Mouse (Mus musculus) limb, embryonic 14.5 days (tissue): ENCODE measurements around the gene Trim12c. TPM values are rescaled to one million over a fixed set of nuclear protein-coding genes. Genes with fewer than 3 reads are reported as not detected.
"Not testable (repeated sequence)": the region's sequence is repeated elsewhere in the genome, so short reads cannot be mapped to it uniquely, and the experiment has no call there.

Experiments used
- ATAC-seq: fragments of 200-750 bp; cut with Nextera tagmentation; 2 replicates; pipeline ENCODE4 v1.8.0; 2017; ENCODE audit warnings: low read depth, moderate number of reproducible peaks, moderate TSS enrichment; ENCODE audit not compliant: low FRiP score
- DNase-seq: peaks from one replicate; pipeline ENCODE4 v3.0.0-alpha.2; 2015; ENCODE audit warnings: low spot score
- H3K27ac ChIP-seq: fragments of 300-500 bp; sonication (generic); replicated peaks from 2 replicates; pipeline ENCODE4 v1.5.1; 2014; ENCODE audit warnings: low read depth, mild to moderate bottlenecking, low read length, moderate library complexity, mixed read lengths
- H3K27me3 ChIP-seq: fragments of 300-500 bp; sonication (generic); 2 replicates; pipeline ENCODE4 v1.6.1; 2014; ENCODE audit warnings: low read length, mixed read lengths; ENCODE audit not compliant: control insufficient read depth, insufficient read depth
- H3K36me3 ChIP-seq: fragments of 300-500 bp; sonication (generic); 2 replicates; pipeline ENCODE4 v1.6.1; 2014; ENCODE audit warnings: mild to moderate bottlenecking, low read length, moderate library complexity, mixed read lengths; ENCODE audit not compliant: control insufficient read depth, insufficient read depth
- H3K4me1 ChIP-seq: fragments of 300-500 bp; sonication (generic); 2 replicates; pipeline ENCODE4 v1.6.1; 2014; ENCODE audit warnings: antibody characterized with exemption, low read length, mixed read lengths; ENCODE audit not compliant: control insufficient read depth, insufficient read depth
- H3K4me2 ChIP-seq: fragments of 300-500 bp; sonication (generic); replicated peaks from 2 replicates; pipeline ENCODE4 v1.6.1; 2014; ENCODE audit warnings: low read depth, mild to moderate bottlenecking, low read length, moderate library complexity; ENCODE audit not compliant: severe bottlenecking
- H3K4me3 ChIP-seq: fragments of 300-500 bp; sonication (generic); replicated peaks from 2 replicates; pipeline ENCODE4 v1.5.1; 2014; ENCODE audit warnings: low read length
- H3K9ac ChIP-seq: fragments of 300-500 bp; sonication (generic); 2 replicates; pipeline ENCODE4 v1.6.1; 2014; ENCODE audit warnings: mild to moderate bottlenecking, low read depth, low read length, moderate library complexity; ENCODE audit not compliant: severe bottlenecking
- H3K9me3 ChIP-seq: fragments of 300-500 bp; sonication (generic); 2 replicates; pipeline ENCODE4 v1.6.1; 2016; ENCODE audit warnings: low read length; ENCODE audit not compliant: control insufficient read depth
- POLR2A ChIP-seq: fragments of 200-500 bp; IDR thresholded peaks from 2 replicates; pipeline ENCODE4 v1.8.0; 2012; ENCODE audit warnings: inconsistent platforms, mild to moderate bottlenecking, moderate library complexity, borderline replicate concordance; ENCODE audit not compliant: insufficient read depth, insufficient read length; ENCODE audit errors: extremely low read depth
- WGBS: fragments of 180-500 bp; shearing (Covaris S2); extraction: QIAGEN DNeasy Blood & Tissue Kit; methylation state at CpG from one replicate; pipeline ENCODE4 v1.1.7; 2014; 5-methylcytosine and 5-hydroxymethylcytosine counted together
- polyA plus RNA-seq, 2 experiments: library from polyadenylated mRNA; depleted of rRNA in 1 of 2; stranded (reverse) in 1 of 2; unstranded in 1 of 2; fragments of >200 nt; fragmentation: Nextera tagmentation in 1 of 2; extraction: Ambion mirVana in 1 of 2; gene quantifications; 2 replicates each; pipeline versions ENCODE4 v1.2.1 to v1.2.3; 2012 to 2014

Gene Trim12c
- polyA plus RNA-seq, 2 experiments: 1.7 to 4.4 TPM

- Histone ChIP-seq H3K27me3 (no peaks in the 10 kb centered on the region), H3K4me1 (no peaks in the 10 kb centered on the region), H3K9me3 (no peaks in the 10 kb centered on the region), H3K4me3 (no peak overlapping the region), H3K36me3 (no peaks in the 10 kb centered on the region), H3K4me2 (no peak overlapping the region), H3K9ac (no peak overlapping the region), H3K27ac (no peak overlapping the region)
- ATAC-seq (no peak), DNase-seq (no peak)
- no peak for TF ChIP-seq POLR2A
- WGBS: 69% methylated on average over 9 of the region's 9 CpGs
Observed at GRCm38 (mm10) chr7:104322028-104322427, 31.1 kb downstream of the Trim12c start.

- not testable (repeated sequence) for H3K27me3 ChIP-seq, H3K27ac ChIP-seq, H3K36me3 ChIP-seq, H3K9me3 ChIP-seq, H3K4me1 ChIP-seq, DNase-seq
- ATAC-seq: peak; percentile 87
- H3K9ac ChIP-seq: peak within 1 kb of the TSS; percentile 38
- peak within 1 kb of the TSS; percentile 49 for H3K4me2 ChIP-seq
- peak within 1 kb of the TSS; percentile 37 for H3K4me3 ChIP-seq
- WGBS: 26% methylated on average over 4 of the region's 4 CpGs
Observed at GRCm38 (mm10) chr7:104315369-104316080, 37.6 kb downstream of the Trim12c start, which contains the start of gene Trim12a. Gene Trim12a (minus strand): TSS chr7:104315466.

- 11% methylated on average over 15 of the region's 15 CpGs for WGBS
- Histone ChIP-seq H3K27ac (no peak overlapping the region; the same call in 1 of the 2 replicates), H3K4me2 (peak overlapping the region; percentile 49), H3K27me3 (no peaks in the 10 kb centered on the region), H3K9ac (peak overlapping the region; percentile 38), H3K4me3 (peak overlapping the region; percentile 37), H3K36me3 (no peaks in the 10 kb centered on the region), H3K4me1 (no peaks in the 10 kb centered on the region), H3K9me3 (no peaks in the 10 kb centered on the region)
- no peak for TF ChIP-seq POLR2A
- DNase-seq (peak; percentile 11), ATAC-seq (peak; percentile 53; the same call in 1 of the 2 replicates)
Observed at GRCm38 (mm10) chr7:104314796-104315353, 38.3 kb downstream of the Trim12c start.

- H3K4me2 ChIP-seq: no peak overlapping the region
- no peak overlapping the region for H3K27ac ChIP-seq
- ATAC-seq (no peak), DNase-seq (no peak)
- no peaks in the 10 kb centered on the region for H3K4me1 ChIP-seq
- no peak for TF ChIP-seq POLR2A
- no peak overlapping the region for H3K9ac ChIP-seq
- WGBS: 82% methylated on average over 5 of the region's 5 CpGs
- no peaks in the 10 kb centered on the region for H3K27me3 ChIP-seq
- no peak overlapping the region for H3K4me3 ChIP-seq
- no peaks in the 10 kb centered on the region for H3K36me3 ChIP-seq
- no peaks in the 10 kb centered on the region for H3K9me3 ChIP-seq
Observed at GRCm38 (mm10) chr7:104291638-104292400, 61.3 kb downstream of the Trim12c start.

- TF ChIP-seq POLR2A: no peak
- 91% methylated on average over 1 of the region's 1 CpGs for WGBS
Observed at GRCm38 (mm10) chr7:104290641-104291040, 62.5 kb downstream of the Trim12c start.

More at GRCm38 (mm10) chr7:104290641-104291040, 62.5 kb downstream of the Trim12c start:
- Histone ChIP-seq H3K4me2 (no peak overlapping the region), H3K9me3 (no peaks in the 10 kb centered on the region), H3K4me3 (no peak overlapping the region), H3K27ac (no peak overlapping the region), H3K4me1 (no peaks in the 10 kb centered on the region), H3K36me3 (no peaks in the 10 kb centered on the region), H3K27me3 (no peaks in the 10 kb centered on the region), H3K9ac (no peak overlapping the region)
- no peak for DNase-seq
- ATAC-seq: no peak

Other genes starting within 250 kb of the Trim12c start
- not detected in 2 replicates for gene Olfr646, start 248.5 kb downstream of the Trim12c start, polyA plus RNA-seq (2012; rRNA removed)
- gene Olfr646, start 248.5 kb downstream of the Trim12c start, polyA plus RNA-seq (2014; fragmentation: Nextera tagmentation; extraction: Ambion mirVana): not detected in 2 replicates
- not detected in 2 replicates for gene Ubqln5, start 223.5 kb downstream of the Trim12c start, polyA plus RNA-seq (2012; rRNA removed)
- not detected in 2 replicates for gene Ubqln5, start 223.5 kb downstream of the Trim12c start, polyA plus RNA-seq (2014; fragmentation: Nextera tagmentation; extraction: Ambion mirVana)
- not detected in 2 replicates for gene Olfr643, start 216.0 kb downstream of the Trim12c start, polyA plus RNA-seq (2012; rRNA removed)
- gene Olfr643, start 216.0 kb downstream of the Trim12c start, polyA plus RNA-seq (2014; fragmentation: Nextera tagmentation; extraction: Ambion mirVana): not detected in 2 replicates
- gene Ubqln3, start 210.1 kb downstream of the Trim12c start, polyA plus RNA-seq (2012; rRNA removed): not detected in 2 replicates
- gene Ubqln3, start 210.1 kb downstream of the Trim12c start, polyA plus RNA-seq (2014; fragmentation: Nextera tagmentation; extraction: Ambion mirVana): not detected in 2 replicates
- gene Ubqlnl, start 202.8 kb downstream of the Trim12c start, polyA plus RNA-seq (2012; rRNA removed): not detected in 2 replicates
- not detected in 2 replicates for gene Ubqlnl, start 202.8 kb downstream of the Trim12c start, polyA plus RNA-seq (2014; fragmentation: Nextera tagmentation; extraction: Ambion mirVana)
- gene Olfm5, start 188.5 kb downstream of the Trim12c start, polyA plus RNA-seq (2012; rRNA removed): not detected in 2 replicates
- not detected in 2 replicates for gene Olfm5, start 188.5 kb downstream of the Trim12c start, polyA plus RNA-seq (2014; fragmentation: Nextera tagmentation; extraction: Ambion mirVana)
- gene Olfr648, start 170.0 kb downstream of the Trim12c start, polyA plus RNA-seq (2012; rRNA removed): 0.05 and 0.08 TPM in 2 replicates
- 0.21 and 0.35 TPM in 2 replicates for gene Olfr648, start 170.0 kb downstream of the Trim12c start, polyA plus RNA-seq (2014; fragmentation: Nextera tagmentation; extraction: Ambion mirVana)
- not detected in 2 replicates for gene Olfr649, start 157.4 kb downstream of the Trim12c start, polyA plus RNA-seq (2012; rRNA removed)
- gene Olfr649, start 157.4 kb downstream of the Trim12c start, polyA plus RNA-seq (2014; fragmentation: Nextera tagmentation; extraction: Ambion mirVana): not detected in 2 replicates
- 1.1 and 1.4 TPM in 2 replicates for gene Trim6, start 134.6 kb downstream of the Trim12c start, polyA plus RNA-seq (2012; rRNA removed)
- 0.28 and 0.43 TPM in 2 replicates for gene Trim6, start 134.6 kb downstream of the Trim12c start, polyA plus RNA-seq (2014; fragmentation: Nextera tagmentation; extraction: Ambion mirVana)
- gene Trim34a, start 108.9 kb downstream of the Trim12c start, polyA plus RNA-seq (2012; rRNA removed): 3.4 and 3.5 TPM in 2 replicates
- 1.6 and 1.9 TPM in 2 replicates for gene Trim34a, start 108.9 kb downstream of the Trim12c start, polyA plus RNA-seq (2014; fragmentation: Nextera tagmentation; extraction: Ambion mirVana)
- gene Trim5, start 65.3 kb downstream of the Trim12c start, polyA plus RNA-seq (2012; rRNA removed): 0.20 and 0.29 TPM in 2 replicates
- gene Trim5, start 65.3 kb downstream of the Trim12c start, polyA plus RNA-seq (2014; fragmentation: Nextera tagmentation; extraction: Ambion mirVana): 0.10 and 0.25 TPM in 2 replicates
- gene Trim12a, start 37.9 kb downstream of the Trim12c start, polyA plus RNA-seq (2012; rRNA removed): 6.5 and 9.1 TPM in 2 replicates
- gene Trim12a, start 37.9 kb downstream of the Trim12c start, polyA plus RNA-seq (2014; fragmentation: Nextera tagmentation; extraction: Ambion mirVana): 5.7 and 6.0 TPM in 2 replicates
- 0.04 and 0.11 TPM in 2 replicates for gene Trim34b, start 23.9 kb downstream of the Trim12c start, polyA plus RNA-seq (2012; rRNA removed)
- 0.33 TPM in 1 of 2 replicates, not detected in the other for gene Trim34b, start 23.9 kb downstream of the Trim12c start, polyA plus RNA-seq (2014; fragmentation: Nextera tagmentation; extraction: Ambion mirVana)
- gene Trim30b, start 16.5 kb upstream of the Trim12c start, polyA plus RNA-seq (2012; rRNA removed): 0.04 and 0.06 TPM in 2 replicates
- gene Trim30b, start 16.5 kb upstream of the Trim12c start, polyA plus RNA-seq (2014; fragmentation: Nextera tagmentation; extraction: Ambion mirVana): 0.07 TPM in 1 of 2 replicates, not detected in the other
- gene Trim30c, start 47.5 kb upstream of the Trim12c start, polyA plus RNA-seq (2012; rRNA removed): 0.24 TPM in 1 of 2 replicates, not detected in the other
- gene Trim30c, start 47.5 kb upstream of the Trim12c start, polyA plus RNA-seq (2014; fragmentation: Nextera tagmentation; extraction: Ambion mirVana): 0.14 and 0.30 TPM in 2 replicates
- gene Trim30a, start 111.8 kb upstream of the Trim12c start, polyA plus RNA-seq (2012; rRNA removed): 1.2 and 1.4 TPM in 2 replicates
- gene Trim30a, start 111.8 kb upstream of the Trim12c start, polyA plus RNA-seq (2014; fragmentation: Nextera tagmentation; extraction: Ambion mirVana): 1.3 and 1.9 TPM in 2 replicates
- 0.36 and 0.40 TPM in 2 replicates for gene Trim30d, start 154.5 kb upstream of the Trim12c start, polyA plus RNA-seq (2012; rRNA removed)
- 0.36 and 0.50 TPM in 2 replicates for gene Trim30d, start 154.5 kb upstream of the Trim12c start, polyA plus RNA-seq (2014; fragmentation: Nextera tagmentation; extraction: Ambion mirVana)
- gene Olfr651, start 196.8 kb upstream of the Trim12c start, polyA plus RNA-seq (2012; rRNA removed): not detected in 2 replicates
- gene Olfr651, start 196.8 kb upstream of the Trim12c start, polyA plus RNA-seq (2014; fragmentation: Nextera tagmentation; extraction: Ambion mirVana): not detected in 2 replicates
- not detected in 2 replicates for gene Olfr652, start 207.5 kb upstream of the Trim12c start, polyA plus RNA-seq (2012; rRNA removed)
- not detected in 2 replicates for gene Olfr652, start 207.5 kb upstream of the Trim12c start, polyA plus RNA-seq (2014; fragmentation: Nextera tagmentation; extraction: Ambion mirVana)
- not detected in 2 replicates for gene Olfr653, start 224.0 kb upstream of the Trim12c start, polyA plus RNA-seq (2012; rRNA removed)
- not detected in 2 replicates for gene Olfr653, start 224.0 kb upstream of the Trim12c start, polyA plus RNA-seq (2014; fragmentation: Nextera tagmentation; extraction: Ambion mirVana)
- not detected in 2 replicates for gene Olfr654, start 233.7 kb upstream of the Trim12c start, polyA plus RNA-seq (2012; rRNA removed)
- not detected in 2 replicates for gene Olfr654, start 233.7 kb upstream of the Trim12c start, polyA plus RNA-seq (2014; fragmentation: Nextera tagmentation; extraction: Ambion mirVana)
- not detected in 2 replicates for gene Olfr655, start 248.4 kb upstream of the Trim12c start, polyA plus RNA-seq (2012; rRNA removed)
- not detected in 2 replicates for gene Olfr655, start 248.4 kb upstream of the Trim12c start, polyA plus RNA-seq (2014; fragmentation: Nextera tagmentation; extraction: Ambion mirVana)